1 mouse cellular context compared by ENCODE assay signal in genomic region chr2:5614896-5615295, GRCm38 (mm10).
TF ChIP-seq lines count a peak whose summit lies in the region.

No protein-coding gene starts in this region.

TF ChIP-seq in CH12.LX, 34 proteins besides CTCF, POLR2A, EP300 and RAD21 (continued from another document):
- 0 out of 2 replicates have a peak, but pooled peaks have one; percentile 39 for TF ChIP-seq RCOR1 (conservative IDR thresholded peaks at IDR 0.05; ENCODE audit: low read depth, low read length)
- no peak for TF ChIP-seq NELFE (IDR thresholded peaks at IDR 0.05; ENCODE audit: low read depth, low read length)
